Mouse (Mus musculus) monocyte, adult 5-6 weeks (primary cell): ENCODE measurements around the gene Spock2. TPM values are rescaled to one million over a fixed set of nuclear protein-coding genes. Genes with fewer than 3 reads are reported as not detected.
"Not testable (repeated sequence)": the region's sequence is repeated elsewhere in the genome, so short reads cannot be mapped to it uniquely, and the experiment has no call there.

ENCODE experiments used
- ATAC-seq: fragments of 153-309, 156-312 bp; replicated peaks from 2 replicates; pipeline ENCODE4 v1.8.0; 2017; ENCODE audit warnings: mild to moderate bottlenecking; ENCODE audit not compliant: low TSS enrichment, insufficient number of reproducible peaks, severe bottlenecking, poor library complexity, low FRiP score
- total RNA-seq: library from RNA; stranded (forward); fragments of 200-1000, 200-491, 200-594 nt; gene quantifications from 3 replicates; pipeline ENCODE4 v1.2.3, GENCODE M21; 2017

The Spock2 gene
- total RNA-seq, 1 experiment from 2014 or later: 0.10 TPM

- no peak for ATAC-seq
Measured at GRCm38 (mm10) chr10:60134201-60134600, 28.2 kb downstream of the Spock2 start.

DNA sequence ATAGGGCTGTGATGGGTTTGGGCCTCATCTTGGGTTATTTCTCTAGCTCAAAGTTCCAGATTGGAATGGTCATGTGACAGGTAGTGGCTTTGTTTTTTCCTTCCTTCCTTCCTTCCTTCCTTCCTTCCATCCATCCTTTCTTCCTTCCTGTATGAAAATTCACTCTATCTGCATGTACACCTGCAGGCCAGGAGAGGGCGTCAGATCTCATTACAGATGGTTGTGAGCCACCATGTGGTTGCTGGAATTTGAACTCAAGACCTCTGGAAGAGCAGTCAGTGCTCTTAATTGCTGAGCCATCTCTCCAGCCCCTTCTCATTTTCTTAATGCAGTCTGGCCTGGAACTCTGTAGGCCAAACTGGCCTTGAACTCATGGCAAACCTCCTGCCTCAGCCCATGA is 30.0 kb downstream of the Spock2 start:
- not testable (repeated sequence) for ATAC-seq

- no peak for ATAC-seq
Measured at GRCm38 (mm10) chr10:60136935-60137334, 30.9 kb downstream of the Spock2 start.

DNA sequence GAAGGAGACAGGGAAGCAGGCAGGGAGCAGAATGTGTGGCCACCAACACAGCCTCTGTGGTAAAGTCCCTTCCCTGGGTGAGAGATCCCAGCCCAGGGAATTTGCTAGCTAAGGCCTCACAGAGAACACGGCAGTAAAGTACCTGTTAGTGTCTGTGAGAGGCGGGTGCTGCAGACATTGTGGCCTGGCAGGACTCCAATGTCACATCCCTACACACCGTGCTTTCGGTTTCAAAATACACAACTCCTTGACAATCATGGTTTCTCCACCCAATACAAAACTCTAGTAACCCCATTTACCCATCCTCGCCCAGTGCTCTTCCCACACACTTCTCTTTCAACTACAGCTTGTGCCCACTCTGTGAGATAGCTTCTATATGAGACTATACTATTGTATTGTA is 32.7 kb downstream of the Spock2 start:
- no peak for ATAC-seq

GRCm38 (mm10) chr10:60140751-60141150 is 34.7 kb downstream of the Spock2 start:
- ATAC-seq: no peak

DNA sequence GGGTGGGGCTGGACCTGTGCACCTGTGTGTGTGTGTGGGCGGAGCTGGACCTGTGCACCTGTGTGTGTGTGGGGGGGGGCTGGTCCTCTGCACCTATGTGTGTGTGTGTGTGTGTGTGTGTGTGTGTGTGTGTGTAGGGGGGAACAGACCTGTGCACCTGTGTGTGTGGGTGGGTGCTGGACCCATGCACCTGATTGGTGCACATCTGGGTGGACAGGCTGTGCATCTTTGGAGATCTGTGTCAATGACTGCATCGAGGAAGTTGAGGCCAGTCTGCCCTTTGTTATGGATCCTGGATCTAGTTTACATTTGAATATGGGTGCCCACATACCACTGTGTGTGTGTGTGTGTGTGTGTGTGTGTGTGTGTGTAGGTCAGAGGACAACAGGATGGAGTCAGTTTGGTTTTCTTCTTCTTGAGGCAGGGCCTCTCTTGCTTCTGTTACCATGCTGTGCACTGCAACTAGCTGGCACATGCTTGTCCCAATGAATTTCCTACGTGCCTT is 35.7 kb downstream of the Spock2 start:
- ATAC-seq: no peak

DNA sequence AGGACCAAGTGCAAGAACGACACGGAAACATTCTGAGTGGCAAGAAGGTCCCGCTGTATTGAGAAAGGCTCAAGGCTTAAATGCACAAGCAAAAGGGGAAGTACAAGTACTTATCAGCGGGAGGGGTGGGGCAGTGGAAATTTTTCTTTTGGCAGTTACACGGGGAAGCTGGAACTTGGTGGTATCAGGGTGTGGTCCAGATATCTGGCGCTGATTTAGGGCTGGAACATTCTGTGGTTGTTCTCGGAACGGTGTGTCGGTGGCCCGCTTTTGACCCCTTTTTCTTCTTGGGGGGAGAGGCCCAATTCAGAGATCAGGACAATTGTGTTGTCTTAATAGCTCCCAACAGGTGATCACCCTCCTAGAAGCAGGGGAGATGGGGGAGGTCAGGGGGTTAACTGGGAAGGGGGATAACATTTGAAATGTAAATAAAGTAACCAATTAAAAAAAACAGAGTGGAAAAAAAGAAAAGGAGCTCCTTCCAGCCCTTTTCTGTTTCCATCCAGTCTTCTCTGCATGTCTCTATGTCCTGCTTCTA is 41.6 kb downstream of the Spock2 start:
- not testable (repeated sequence) for ATAC-seq

- ATAC-seq: peak; percentile 60; the same call in 1 of the 2 replicates
Measured at GRCm38 (mm10) chr10:60148087-60148486, 42.1 kb downstream of the Spock2 start.

DNA sequence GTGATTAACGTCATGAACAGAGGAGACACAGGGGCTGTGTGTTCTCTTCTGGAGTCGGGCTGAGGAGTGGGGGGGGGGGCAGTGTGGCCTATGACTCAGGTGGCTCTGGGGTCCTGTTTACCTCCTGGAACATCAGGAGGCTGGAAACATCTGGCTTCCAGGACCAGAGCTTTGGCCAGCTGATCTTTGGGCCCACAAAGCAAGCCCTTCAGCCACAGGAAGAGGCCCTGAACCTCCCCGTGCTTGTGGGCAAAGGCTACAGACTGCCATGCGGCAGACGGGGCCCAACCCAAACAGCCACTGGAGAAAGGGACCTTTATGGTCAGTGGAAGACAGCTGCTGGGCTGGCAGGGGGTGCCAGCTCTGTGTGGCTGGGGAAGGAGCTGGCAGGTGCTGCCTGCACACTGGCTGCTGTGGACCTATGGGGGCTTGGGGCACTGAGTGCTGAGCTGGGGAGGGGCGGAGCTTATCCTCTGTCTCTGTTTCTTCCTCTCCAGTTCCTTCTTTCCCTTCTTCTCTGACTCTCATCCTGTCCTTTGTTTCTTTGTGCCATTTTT is 45.2 kb downstream of the Spock2 start:
- no peak for ATAC-seq

DNA sequence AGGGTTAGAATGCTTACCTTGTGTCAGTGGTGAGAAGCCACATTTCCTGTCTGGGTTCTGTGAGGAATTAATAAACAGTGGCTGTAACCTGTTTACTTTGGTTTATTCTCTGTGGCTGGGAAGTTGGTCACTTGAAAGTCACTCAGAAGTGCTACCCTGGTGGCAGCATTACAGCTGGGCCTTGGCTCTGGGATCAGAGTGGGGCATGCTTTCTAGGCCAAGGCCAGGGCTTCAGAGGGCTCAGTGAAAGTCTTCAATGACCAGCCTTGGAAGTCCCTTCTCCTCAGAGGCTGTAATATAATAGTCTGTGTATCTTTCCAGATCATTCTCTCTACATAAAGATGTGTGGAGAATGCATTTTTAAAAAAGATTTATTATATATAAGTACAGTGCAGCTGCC is 50.0 kb downstream of the Spock2 start:
- ATAC-seq: no peak

GRCm38 (mm10) chr10:60158144-60158543 is 52.1 kb downstream of the Spock2 start:
- ATAC-seq: no peak

- ATAC-seq: not testable (repeated sequence)
Measured at GRCm38 (mm10) chr10:60161397-60161796, 55.4 kb downstream of the Spock2 start.

- not testable (repeated sequence) for ATAC-seq
Measured at GRCm38 (mm10) chr10:60162184-60162972, 56.4 kb downstream of the Spock2 start.

- no peak for ATAC-seq
Measured at GRCm38 (mm10) chr10:60162973-60163255, 56.9 kb downstream of the Spock2 start.

- no peak for ATAC-seq
Measured at GRCm38 (mm10) chr10:60164869-60165268, 58.9 kb downstream of the Spock2 start.

DNA sequence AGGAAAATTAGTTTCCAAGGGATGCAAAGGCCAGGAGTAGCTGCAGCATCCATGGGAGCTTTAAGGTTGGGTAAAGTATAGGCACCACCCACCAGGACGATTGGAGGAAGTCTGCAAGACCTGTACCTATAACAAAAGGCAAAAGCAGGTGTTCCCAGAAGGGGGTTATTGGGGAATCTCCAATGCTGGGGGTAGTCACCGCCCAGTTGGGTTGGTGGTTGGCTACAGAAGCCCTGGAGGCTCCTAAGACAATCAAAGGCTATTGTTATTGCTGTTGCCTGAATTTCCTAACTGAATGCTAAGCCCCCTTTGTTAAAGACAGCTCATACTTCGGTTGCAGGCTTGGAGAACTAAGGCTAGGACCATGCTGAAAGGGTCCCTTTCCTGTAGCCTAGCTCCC is 60.0 kb downstream of the Spock2 start:
- ATAC-seq: no peak

GRCm38 (mm10) chr10:60168306-60168705 is 62.3 kb downstream of the Spock2 start:
- ATAC-seq: peak; percentile 42; the same call in 1 of the 2 replicates

DNA sequence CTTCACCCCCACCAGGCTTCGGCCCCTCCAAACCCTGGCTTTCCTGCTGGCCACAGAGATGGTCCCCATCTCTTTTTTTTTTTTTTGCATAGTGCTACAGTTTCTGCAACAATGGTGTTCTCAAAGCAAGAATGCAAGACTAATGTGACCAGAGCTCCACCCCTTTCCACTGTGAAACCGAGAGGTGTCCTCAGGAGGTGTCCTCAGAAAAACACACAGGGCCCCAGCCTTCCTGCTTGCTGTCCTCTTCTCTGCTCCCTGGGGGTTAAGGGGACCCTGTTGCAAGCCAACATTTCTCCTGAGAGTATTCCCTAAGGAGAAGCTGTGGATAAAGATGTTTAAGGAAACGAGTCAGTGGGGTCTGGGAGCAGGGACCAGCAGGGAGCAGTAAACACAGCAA is 62.9 kb downstream of the Spock2 start:
- ATAC-seq: no peak

- no peak for ATAC-seq
Measured at GRCm38 (mm10) chr10:60170326-60171089, 64.5 kb downstream of the Spock2 start.
